Mouse (Mus musculus) MEL (cell line): ENCODE results near the gene Fam19a4. TPM values are rescaled to one million over a fixed set of nuclear protein-coding genes. Genes with fewer than 3 reads are reported as not detected.
A peak's percentile ranks its signal among the peaks of the same experiment; 100 is the strongest.

ENCODE experiments used
- DNase-seq: peaks from one replicate; pipeline ENCODE4 v3.0.0; 2011; ENCODE audit warnings: low read depth, low spot score
- H3K27ac ChIP-seq: 2 replicates; pipeline ENCODE4 v1.5.1; 2012; ENCODE audit warnings: low read depth, mild to moderate bottlenecking, control low read depth, low read length, moderate library complexity; ENCODE audit not compliant: control insufficient read depth
- H3K27me3 ChIP-seq, 2 experiments: fragments of 150-350 bp in 1 of 2; sonication (generic) in 1 of 2; 2 replicates each; pipeline ENCODE4 v1.6.1; 2012; ENCODE audit warnings: low read length in 2 of 2, mild to moderate bottlenecking in 2 of 2, improper control_type of control experiment in 1 of 2, moderate library complexity in 1 of 2; ENCODE audit not compliant: insufficient read depth in 2 of 2, control insufficient read depth in 1 of 2
- H3K36me3 ChIP-seq, 2 experiments: 2 replicates each; pipeline ENCODE4 v1.6.1; 2012 to 2014; ENCODE audit warnings: low read length in 2 of 2, improper control_type of control experiment in 1 of 2, inconsistent platforms in 1 of 2, mild to moderate bottlenecking in 1 of 2; ENCODE audit not compliant: insufficient read depth in 2 of 2, control insufficient read depth in 1 of 2
- H3K4me1 ChIP-seq, 2 experiments: fragments of 150-350 bp in 1 of 2; sonication (generic) in 1 of 2; 2 replicates each; pipeline ENCODE4 v1.6.1; 2012; ENCODE audit warnings: low read length in 2 of 2, improper control_type of control experiment in 1 of 2, mild to moderate bottlenecking in 1 of 2; ENCODE audit not compliant: insufficient read depth in 2 of 2, control insufficient read depth in 1 of 2
- H3K4me3 ChIP-seq, 2 experiments: fragments of 150-350 bp in 1 of 2; sonication (generic) in 1 of 2; 2 replicates each; pipeline ENCODE4 v1.5.1; 2012; ENCODE audit warnings: low read depth in 2 of 2, low read length in 2 of 2, mild to moderate bottlenecking in 2 of 2, moderate library complexity in 2 of 2, control low read depth in 1 of 2, improper control_type of control experiment in 1 of 2; ENCODE audit not compliant: control insufficient read depth in 1 of 2, insufficient read depth in 1 of 2
- H3K79me2 ChIP-seq: 2 replicates; pipeline ENCODE4 v1.6.1; 2012; ENCODE audit warnings: mild to moderate bottlenecking, low read length, moderate library complexity; ENCODE audit not compliant: control insufficient read depth, poor library complexity, insufficient read depth
- H3K9ac ChIP-seq: 2 replicates; pipeline ENCODE4 v1.6.1; 2012; ENCODE audit warnings: low read depth, mild to moderate bottlenecking, control low read depth, low read length, moderate library complexity; ENCODE audit not compliant: control insufficient read depth, poor library complexity, severe bottlenecking
- H3K9me3 ChIP-seq: fragments of 150-350 bp; sonication (generic); replicated peaks from 2 replicates; pipeline ENCODE4 v1.6.1; 2012; ENCODE audit warnings: mild to moderate bottlenecking, low read length, improper control_type of control experiment, moderate library complexity; ENCODE audit not compliant: insufficient read depth
- CTCF ChIP-seq, 3 experiments: IDR thresholded peaks in 2 of 3; conservative IDR thresholded peaks in 1 of 3; 2 replicates each; pipeline ENCODE4 v1.5.1; 2011 to 2012; ENCODE audit warnings: low read length in 3 of 3, low read depth in 2 of 3, mild to moderate bottlenecking in 2 of 3, improper control_type of control experiment in 1 of 3, inconsistent platforms in 1 of 3, mixed read lengths in 1 of 3, moderate library complexity in 1 of 3; ENCODE audit not compliant: control insufficient read depth in 1 of 3, insufficient read depth in 1 of 3, poor library complexity in 1 of 3, severe bottlenecking in 1 of 3
- E2F4 ChIP-seq: IDR thresholded peaks from 2 replicates; pipeline ENCODE4 v1.6.1; 2011; ENCODE audit warnings: low read depth, low read length, improper control_type of control experiment, borderline replicate concordance
- ELF1 ChIP-seq: IDR thresholded peaks from 2 replicates; pipeline ENCODE4 v1.6.1; 2014; ENCODE audit warnings: low read depth, mild to moderate bottlenecking, inconsistent platforms, low read length, improper control_type of control experiment, moderate library complexity
- ETS1 ChIP-seq: IDR thresholded peaks from 2 replicates; pipeline ENCODE4 v1.6.1; 2012; ENCODE audit warnings: low read depth, mild to moderate bottlenecking, inconsistent platforms, low read length, improper control_type of control experiment, moderate library complexity
- JUND ChIP-seq: IDR thresholded peaks from 2 replicates; pipeline ENCODE4 v1.6.1; 2011; ENCODE audit warnings: low read depth, mild to moderate bottlenecking, improper control_type of control experiment, low read length
- MAFK ChIP-seq: IDR thresholded peaks from 2 replicates; pipeline ENCODE4 v1.6.1; 2011; ENCODE audit warnings: low read depth, mild to moderate bottlenecking, low read length, improper control_type of control experiment, borderline replicate concordance
- MXI1 ChIP-seq: IDR thresholded peaks from 2 replicates; pipeline ENCODE4 v1.6.1; 2011; ENCODE audit warnings: mild to moderate bottlenecking, low read depth, low read length, improper control_type of control experiment
- MYB ChIP-seq: IDR thresholded peaks from 2 replicates; pipeline ENCODE4 v1.6.1; 2011; ENCODE audit warnings: mild to moderate bottlenecking, low read depth, low read length, improper control_type of control experiment
- RAD21 ChIP-seq: IDR thresholded peaks from 2 replicates; pipeline ENCODE4 v1.6.1; 2011; ENCODE audit warnings: mild to moderate bottlenecking, low read depth, low read length, improper control_type of control experiment
- SIN3A ChIP-seq: IDR thresholded peaks from 2 replicates; pipeline ENCODE4 v1.6.1; 2012; ENCODE audit warnings: low read length, improper control_type of control experiment, inconsistent platforms
- SMC3 ChIP-seq: IDR thresholded peaks from 2 replicates; pipeline ENCODE4 v1.6.1; 2011; ENCODE audit warnings: low read depth, low read length, improper control_type of control experiment
- ZMIZ1 ChIP-seq: IDR thresholded peaks from 2 replicates; pipeline ENCODE4 v1.6.1; 2012; ENCODE audit warnings: low read depth, mild to moderate bottlenecking, inconsistent platforms, low read length, improper control_type of control experiment, moderate library complexity
- ZNF384 ChIP-seq: IDR thresholded peaks from 2 replicates; pipeline ENCODE4 v1.6.1; 2012; ENCODE audit warnings: low read depth, mild to moderate bottlenecking, inconsistent platforms, low read length, improper control_type of control experiment
- polyA plus RNA-seq, 2 experiments: library from polyadenylated mRNA; stranded (reverse) in 1 of 2; unstranded in 1 of 2; fragments of >175 nt in 1 of 2; fragments of >200 nt in 1 of 2; gene quantifications; 2 replicates each; pipeline versions ENCODE4 v1.2.1 to v1.2.4; 2012; ENCODE audit warnings: low replicate concordance in 2 of 2, low read depth in 1 of 2; ENCODE audit not compliant: insufficient read length in 2 of 2, insufficient read depth in 1 of 2, missing spikeins in 1 of 2
- total RNA-seq: library from RNA; depleted of rRNA; stranded (reverse); fragments of 300-350 nt; gene quantifications from 2 replicates; pipeline ENCODE4 v1.2.3, GENCODE M21; 2012

Gene Fam19a4
- total and polyA plus RNA-seq, 3 experiments = not detected

- H3K27me3 ChIP-seq = no peaks in the 10 kb centered on the region
- no peak overlapping the region for H3K9ac ChIP-seq
- no peak for DNase-seq
- no peaks in the 10 kb centered on the region for H3K79me2 ChIP-seq
- H3K4me1 ChIP-seq = no peaks in the 10 kb centered on the region
- no peaks in the 10 kb centered on the region for H3K36me3 ChIP-seq
- no peak overlapping the region for H3K4me3 ChIP-seq
- no peak overlapping the region for H3K27ac ChIP-seq
- H3K9me3 ChIP-seq = no peaks in the 10 kb centered on the region
- TF ChIP-seq ZNF384 (peak; percentile 29; the same call in 1 of the 2 replicates), SIN3A (no peak)
Observed at GRCm38 (mm10) chr6:96853065-96853464, 207.1 kb downstream of the Fam19a4 start.

GRCm38 (mm10) chr6:96843944-96844343, 216.3 kb downstream of the Fam19a4 start:
- peak; percentile 36; the same call in 1 of the 2 replicates for TF ChIP-seq SMC3
- TF ChIP-seq MXI1 = no peak
- peak in 2 of 3 experiments; percentile 23 to 26; a peak in 4 of 6 replicates for TF ChIP-seq CTCF (IDR thresholded peaks at IDR 0.05 in 2 of 3, conservative IDR thresholded peaks at IDR 0.05 in 1 of 3; ENCODE audit: control insufficient read depth in 1 of 3, insufficient read depth in 1 of 3, low read depth in 2 of 3, low read length in 3 of 3, poor library complexity in 1 of 3, severe bottlenecking in 1 of 3)
- TF ChIP-seq E2F4 = no peak
- TF ChIP-seq MYB = no peak
- peak; percentile 23; the same call in 1 of the 2 replicates for TF ChIP-seq RAD21
- Histone ChIP-seq H3K9me3 (no peaks in the 10 kb centered on the region), H3K27ac (no peak overlapping the region), H3K79me2 (no peaks in the 10 kb centered on the region), H3K4me3 (no peak overlapping the region), H3K9ac (no peak overlapping the region), H3K36me3 (no peaks in the 10 kb centered on the region), H3K27me3 (no peaks in the 10 kb centered on the region), H3K4me1 (no peaks in the 10 kb centered on the region)
- peak; percentile 8 for DNase-seq

GRCm38 (mm10) chr6:96840634-96841033, 219.6 kb downstream of the Fam19a4 start:
- no peaks in the 10 kb centered on the region for H3K4me1 ChIP-seq
- no peaks in the 10 kb centered on the region for H3K36me3 ChIP-seq
- H3K4me3 ChIP-seq = no peak overlapping the region

GRCm38 (mm10) chr6:96826626-96827025, 233.6 kb downstream of the Fam19a4 start:
- no peaks in the 10 kb centered on the region for H3K4me1 ChIP-seq
- TF ChIP-seq JUND (no peak), ETS1 (no peak), MAFK (no peak), MXI1 (no peak), ELF1 (no peak), RAD21 (no peak), ZMIZ1 (no peak)
- H3K9ac ChIP-seq = no peak overlapping the region
- H3K27me3 ChIP-seq = no peaks in the 10 kb centered on the region
- H3K36me3 ChIP-seq = no peaks in the 10 kb centered on the region
- no peaks in the 10 kb centered on the region for H3K79me2 ChIP-seq
- DNase-seq = no peak
- H3K27ac ChIP-seq = no peak overlapping the region
- no peaks in the 10 kb centered on the region for H3K9me3 ChIP-seq
- H3K4me3 ChIP-seq = no peak overlapping the region

More at GRCm38 (mm10) chr6:96840634-96841033, 219.6 kb downstream of the Fam19a4 start:
- Histone ChIP-seq H3K9ac (no peak overlapping the region), H3K9me3 (no peaks in the 10 kb centered on the region), H3K27ac (no peak overlapping the region), H3K27me3 (no peaks in the 10 kb centered on the region), H3K79me2 (no peaks in the 10 kb centered on the region)
- DNase-seq = no peak
- no peak for TF ChIP-seq ZMIZ1
- TF ChIP-seq, all 39 proteins: peak for 0
